Mouse (Mus musculus): ENCODE measurements around the gene Tbc1d24. TPM values are rescaled to one million over a fixed set of nuclear protein-coding genes. Genes with fewer than 3 reads are reported as not detected.

Tbc1d24 gene
- total RNA-seq, 4 experiments from 2014 or later = 18.8 to 24.3 (median 23.8) TPM

GRCm38 (mm10) chr17:24209916-24210240, 4.5 kb upstream of the Tbc1d24 start:
- no peak for DNase-seq

GRCm38 (mm10) chr17:24209043-24209915, 3.9 kb upstream of the Tbc1d24 start, which contains the start of gene Ntn3:
Gene Ntn3, minus strand, starts transcription at chr17:24209531.
- peak; percentile 35 for DNase-seq

GRCm38 (mm10) chr17:24208641-24209042, 3.3 kb upstream of the Tbc1d24 start:
- DNase-seq = no peak

- DNase-seq = no peak
Measured at GRCm38 (mm10) chr17:24207768-24208640, 2.6 kb upstream of the Tbc1d24 start.

GRCm38 (mm10) chr17:24206451-24207351, 1.3 kb upstream of the Tbc1d24 start:
- DNase-seq = peak; percentile 41

- no peak for DNase-seq
Measured at GRCm38 (mm10) chr17:24205908-24206361, 573 bp upstream of the Tbc1d24 start.

- DNase-seq = no peak
Measured at GRCm38 (mm10) chr17:24204846-24205245, 516 bp downstream of the Tbc1d24 start.

- DNase-seq = no peak
Measured at GRCm38 (mm10) chr17:24203611-24204534, 1.5 kb downstream of the Tbc1d24 start.

GRCm38 (mm10) chr17:24203068-24203467, 2.3 kb downstream of the Tbc1d24 start:
- no peak for DNase-seq

- no peak for DNase-seq
Measured at GRCm38 (mm10) chr17:24201092-24201491, 4.3 kb downstream of the Tbc1d24 start.

- no peak for DNase-seq
Measured at GRCm38 (mm10) chr17:24199741-24200140, 5.6 kb downstream of the Tbc1d24 start.

- no peak for DNase-seq
Measured at GRCm38 (mm10) chr17:24199252-24199651, 6.1 kb downstream of the Tbc1d24 start.

GRCm38 (mm10) chr17:24197032-24197824, 8.1 kb downstream of the Tbc1d24 start:
- DNase-seq = no peak

- DNase-seq = no peak
Measured at GRCm38 (mm10) chr17:24195349-24195748, 10.0 kb downstream of the Tbc1d24 start.

GRCm38 (mm10) chr17:24193769-24194168, 11.6 kb downstream of the Tbc1d24 start:
- DNase-seq = no peak

- no peak for DNase-seq
Measured at GRCm38 (mm10) chr17:24193268-24193667, 12.1 kb downstream of the Tbc1d24 start.

- no peak for DNase-seq
Measured at GRCm38 (mm10) chr17:24192848-24193247, 12.5 kb downstream of the Tbc1d24 start.

- no peak for DNase-seq
Measured at GRCm38 (mm10) chr17:24191481-24191880, 13.9 kb downstream of the Tbc1d24 start.

GRCm38 (mm10) chr17:24190934-24191333, 14.4 kb downstream of the Tbc1d24 start:
- DNase-seq = no peak

GRCm38 (mm10) chr17:24174259-24174658, 31.1 kb downstream of the Tbc1d24 start:
- no peak for DNase-seq
